Mouse (Mus musculus): ENCODE data around the gene Epsti1.

DNA sequence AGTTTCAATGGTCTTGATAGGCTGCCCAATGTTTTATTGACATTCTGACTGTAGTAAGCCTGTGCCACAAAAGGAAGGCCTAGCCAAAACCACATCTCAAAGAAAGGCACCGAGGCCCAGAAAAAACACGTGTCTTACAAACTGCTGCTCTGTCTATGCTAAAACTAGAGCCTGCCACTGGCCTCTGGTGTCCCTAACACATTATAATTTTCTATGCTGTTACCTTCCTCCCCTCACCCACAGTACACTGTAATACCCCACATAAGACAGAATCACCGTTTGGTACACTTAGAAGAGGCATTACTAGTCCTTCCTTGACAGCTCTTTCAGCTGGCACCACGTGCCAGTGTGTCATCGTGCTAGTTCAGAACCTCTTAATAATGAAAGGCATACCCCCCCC, 36.4 kb upstream of the Epsti1 start:
- TF ChIP-seq CTCF (IDR thresholded peaks at IDR 0.05; ENCODE audit: control insufficient read depth, insufficient read depth, low read length) (no peak), POLR2A (IDR thresholded peaks at IDR 0.05; ENCODE audit: borderline replicate concordance, control insufficient read depth, low read depth, low read length) (no peak)
